Mouse (Mus musculus) CH12F3 (cell line): ENCODE data around the gene Arhgap31.

Source experiments
- in situ Hi-C: fragments of 300-500 bp; cut with MboI; formaldehyde crosslinking; loops from 2 replicates; pipeline ENCODE4 v1.14.3; 2020; ENCODE audit warnings: low sequenced_read_pairs

The Arhgap31 gene

DNA sequence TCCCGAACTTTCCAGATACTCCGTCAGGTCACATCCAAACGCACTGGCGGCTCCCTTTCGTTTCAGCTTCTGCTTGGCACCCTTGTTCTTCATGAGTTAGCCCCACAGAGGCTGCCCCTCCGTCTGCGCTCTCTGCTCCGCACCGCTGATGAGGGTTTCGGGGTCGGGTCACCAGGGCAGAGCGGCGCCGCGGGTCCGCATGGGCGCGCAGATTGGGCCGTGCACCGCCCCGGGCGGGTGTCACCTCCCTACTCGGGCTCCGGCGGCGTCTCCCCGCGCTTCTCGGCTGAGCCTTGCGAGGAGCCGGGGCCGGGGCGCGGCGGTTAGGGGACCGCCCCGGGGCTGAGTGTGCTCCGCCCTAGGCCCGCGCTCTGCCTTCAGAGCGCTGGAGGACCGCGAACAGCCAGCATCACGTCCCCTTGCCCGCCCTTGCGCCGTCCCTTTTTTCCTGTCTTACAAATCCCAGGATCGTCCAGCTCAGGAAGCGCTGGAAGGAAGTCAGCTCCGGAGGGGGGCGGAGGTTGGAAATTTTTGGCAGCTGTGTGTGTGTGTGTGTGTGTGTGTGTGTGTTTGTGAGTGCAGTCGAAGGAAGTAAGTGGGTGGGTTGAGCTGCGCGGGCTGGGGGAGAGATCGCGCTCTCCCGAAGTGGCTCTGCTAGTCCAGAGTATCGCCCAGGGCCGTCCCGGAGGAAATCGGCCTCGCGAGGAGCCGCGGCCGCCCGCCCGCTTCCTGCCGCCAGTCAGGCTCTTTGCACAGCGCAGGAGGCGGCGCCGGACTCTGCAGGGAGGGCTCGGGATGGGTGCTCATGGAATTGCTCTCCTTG is at the start of gene Arhgap31:
Arhgap31 (minus strand) TSS at position 694 of the 823 bp plus-strand sequence.
- in situ Hi-C loops: no loop called here

DNA sequence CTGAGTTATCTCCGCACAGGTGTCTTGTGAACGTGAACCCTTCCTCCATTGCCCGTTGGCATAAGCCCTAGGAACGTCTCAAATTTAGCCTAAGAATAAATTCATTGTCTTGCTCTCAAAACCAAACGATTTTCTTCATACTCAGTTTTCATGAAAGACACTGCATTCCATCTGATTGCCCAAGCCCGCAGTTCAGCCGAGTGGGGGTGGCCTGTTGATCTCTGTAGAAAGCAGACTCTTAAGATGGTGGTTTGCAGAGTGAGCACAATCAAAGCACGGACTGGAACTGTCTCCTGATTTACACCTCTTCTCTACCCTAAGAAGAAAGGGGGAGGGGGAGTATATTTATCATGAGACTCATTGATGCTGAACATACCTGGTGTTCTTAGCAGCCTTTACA is 49.3 kb upstream of the Arhgap31 start:
- in situ Hi-C loops: no loop called here

DNA sequence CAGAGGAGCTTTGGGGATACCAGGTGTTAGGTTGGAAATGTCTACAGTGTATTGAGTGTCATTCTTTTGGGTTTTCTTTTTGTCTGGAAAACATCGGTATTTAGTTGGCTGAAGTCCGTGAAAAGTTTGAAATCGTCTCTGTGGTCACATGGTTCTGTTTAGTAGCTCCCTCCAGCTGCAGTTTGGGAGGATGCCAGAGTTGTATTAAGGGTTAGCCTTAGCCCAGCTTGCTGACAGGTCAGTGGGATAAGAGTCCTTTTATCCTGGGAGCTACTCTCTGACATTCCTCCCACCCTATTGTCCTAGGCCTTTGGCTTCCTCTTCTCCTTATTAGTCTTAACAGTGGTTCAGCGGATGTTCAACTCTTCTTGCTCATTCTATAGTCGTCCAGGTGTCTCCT is 48.9 kb upstream of the Arhgap31 start:
- in situ Hi-C loops: no loop called here

DNA sequence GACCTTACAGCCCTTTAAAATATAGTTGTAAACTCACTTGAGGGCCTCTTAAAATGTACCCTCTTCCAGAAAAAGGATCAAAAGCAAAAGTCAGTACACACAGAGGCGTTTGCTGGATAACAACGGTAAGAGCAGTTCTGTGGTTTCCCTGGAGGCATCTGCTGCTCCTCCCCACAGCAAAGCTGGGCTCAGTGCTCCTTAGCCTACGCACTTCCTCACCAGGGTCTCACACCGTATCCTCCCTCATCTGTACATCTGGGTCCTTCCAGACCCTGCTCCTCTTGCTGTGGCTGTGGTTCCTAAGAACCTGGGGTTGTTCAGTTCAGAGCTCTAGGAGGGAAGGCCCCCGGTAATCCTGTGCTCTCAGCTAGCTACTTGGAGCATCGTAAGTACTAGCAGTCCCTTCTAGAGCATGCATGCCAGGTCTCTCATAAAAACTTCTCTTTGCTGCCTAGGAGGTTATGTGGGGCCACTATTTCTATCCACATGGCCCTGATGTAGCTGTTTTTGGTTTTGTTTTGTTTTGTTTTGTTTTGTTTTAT is 47.8 kb upstream of the Arhgap31 start:
- in situ Hi-C loops: no loop called here

DNA sequence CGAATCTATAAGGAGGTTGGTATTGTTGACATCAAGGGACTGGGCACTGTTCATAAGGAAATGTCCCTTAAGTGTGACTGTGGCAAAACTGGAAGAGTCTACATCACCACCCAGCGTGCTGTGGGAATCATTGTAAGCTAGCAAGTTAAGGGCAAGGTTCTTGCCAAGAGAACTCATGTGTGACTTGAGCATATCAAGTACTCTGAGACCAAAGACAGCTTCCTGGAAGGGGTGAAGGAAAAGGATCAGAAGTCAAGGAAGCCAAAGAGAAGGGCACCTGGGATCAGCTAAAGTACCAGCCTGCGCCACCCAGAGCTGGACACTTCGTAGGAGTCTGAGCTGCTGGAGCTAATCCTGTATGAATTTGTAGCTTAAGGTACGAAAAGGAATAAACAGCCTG is 47.2 kb upstream of the Arhgap31 start:
- in situ Hi-C loops: no loop called here

DNA sequence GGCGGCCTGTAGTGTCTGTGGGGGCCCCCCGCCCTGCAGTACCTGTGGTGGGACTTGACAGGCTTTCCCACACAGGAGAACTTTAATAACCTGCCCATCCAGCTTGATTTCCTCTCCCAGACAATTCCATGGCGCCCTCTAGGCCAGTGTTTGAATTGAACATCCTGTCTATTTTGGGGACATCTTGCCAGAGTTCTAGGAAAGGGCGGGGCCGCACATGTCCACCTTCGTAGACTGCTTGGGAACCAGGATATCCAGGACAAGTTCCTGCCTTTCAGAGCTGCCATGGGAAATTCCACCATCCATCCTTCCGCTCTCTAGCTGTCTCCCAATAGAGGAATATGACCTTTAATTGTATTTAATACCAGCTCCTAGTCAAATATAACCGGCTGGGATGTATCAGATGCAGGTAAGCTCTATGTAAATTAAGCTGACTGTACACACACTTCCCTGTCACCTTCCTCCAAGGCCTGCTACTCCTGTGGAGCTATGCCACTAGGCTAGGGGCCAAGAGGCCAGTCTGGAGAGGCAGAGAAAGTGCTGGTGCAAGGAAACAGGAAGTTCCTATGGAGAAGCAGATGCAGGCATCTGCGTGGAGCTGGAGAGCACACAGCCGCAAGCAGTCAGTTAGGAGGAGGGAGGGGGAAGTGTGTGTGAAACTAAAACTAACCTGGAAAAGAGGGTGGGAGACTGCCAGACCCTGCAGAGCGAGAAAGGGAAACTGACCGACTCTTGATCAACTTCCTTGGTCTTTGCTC is 45.2 kb upstream of the Arhgap31 start:
- in situ Hi-C loops: no loop called here

DNA sequence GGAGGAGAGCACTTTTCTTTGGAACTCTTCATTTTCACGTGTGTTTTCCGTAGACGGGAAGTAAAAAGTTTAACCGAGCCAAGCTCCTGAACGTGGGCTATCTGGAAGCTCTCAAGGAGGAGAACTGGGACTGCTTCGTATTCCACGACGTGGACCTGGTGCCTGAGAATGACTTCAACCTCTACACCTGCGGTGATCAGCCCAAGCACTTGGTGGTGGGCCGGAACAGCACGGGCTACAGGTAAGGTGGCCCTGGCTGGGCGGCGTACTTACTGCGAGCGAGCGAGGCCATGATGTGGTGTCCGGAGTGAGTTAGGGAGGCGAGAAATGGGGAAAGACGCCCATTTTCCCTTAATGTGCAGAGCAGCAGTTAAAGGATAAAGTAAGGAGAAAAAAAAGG is 44.6 kb upstream of the Arhgap31 start:
- in situ Hi-C loops: no loop called here

DNA sequence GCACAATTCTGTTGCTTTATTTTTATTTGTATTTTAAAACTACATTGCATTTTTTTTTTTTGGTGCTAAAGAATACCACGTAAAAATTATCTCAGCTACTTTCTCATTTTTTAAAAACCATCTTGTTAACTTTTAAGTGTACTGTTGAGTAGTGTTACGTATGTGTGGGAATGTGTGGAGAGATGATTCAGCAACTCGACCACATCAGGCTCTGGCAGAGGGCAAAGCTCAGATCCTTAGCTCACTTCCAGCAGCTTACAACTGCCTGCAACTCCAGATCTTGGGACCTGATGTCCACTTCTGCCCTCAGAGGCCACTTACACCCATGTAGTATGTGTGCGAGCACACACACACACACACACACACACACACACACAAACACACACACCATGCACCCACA is 43.5 kb upstream of the Arhgap31 start:
- in situ Hi-C loops: no loop called here

DNA sequence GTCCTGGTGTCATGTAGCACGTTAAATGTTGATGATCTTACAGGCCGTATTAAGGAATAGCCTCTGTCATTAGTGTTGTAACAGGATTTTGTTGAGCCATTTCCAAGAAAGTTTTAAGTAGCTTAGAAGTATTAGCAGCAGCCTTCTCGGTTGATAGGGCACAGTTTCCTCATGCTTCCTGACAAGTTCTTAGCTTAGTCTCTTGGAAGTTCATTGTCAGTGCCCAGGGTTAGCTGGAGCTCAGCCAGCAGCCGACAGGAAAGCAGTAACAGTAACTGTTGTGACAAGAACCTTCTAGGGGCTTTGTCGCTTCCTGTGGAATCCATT is 43.1 kb upstream of the Arhgap31 start:
- in situ Hi-C loops: no loop called here

DNA sequence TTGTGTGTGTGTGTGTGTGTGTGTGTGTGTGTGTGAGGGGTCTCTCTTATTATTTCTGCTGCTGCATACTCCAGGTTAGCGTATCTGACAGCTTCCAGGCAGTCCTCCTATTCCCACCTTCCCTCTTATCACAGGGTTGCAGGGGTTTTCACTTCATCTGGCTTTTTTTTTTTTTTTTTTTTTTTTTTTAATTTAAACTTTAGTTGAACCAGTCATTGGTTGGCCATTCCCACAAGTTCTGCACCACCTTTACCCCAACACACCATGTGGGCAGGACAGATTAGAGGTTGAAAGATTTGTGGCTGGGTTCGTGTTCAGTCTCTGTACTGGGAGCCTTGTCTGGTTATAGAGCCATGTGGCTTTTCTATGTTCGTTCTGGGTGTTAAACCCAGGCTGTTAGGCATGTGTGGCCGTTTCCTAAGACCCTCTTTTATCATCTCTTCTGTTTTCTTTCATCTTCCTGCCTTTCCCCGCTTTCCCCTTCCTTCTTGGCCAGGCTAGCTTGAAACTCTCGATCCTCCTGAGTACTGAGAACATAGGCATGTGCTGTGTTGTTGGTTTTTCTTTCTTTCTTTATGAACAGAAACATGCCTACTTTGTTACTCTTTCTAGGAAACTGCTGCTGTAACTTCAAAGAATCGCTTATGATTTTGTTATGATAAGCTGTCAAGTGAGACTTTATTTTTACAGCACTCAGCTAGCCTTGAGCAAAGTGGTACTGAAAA is 42.5 kb upstream of the Arhgap31 start:
- in situ Hi-C loops: no loop called here

DNA sequence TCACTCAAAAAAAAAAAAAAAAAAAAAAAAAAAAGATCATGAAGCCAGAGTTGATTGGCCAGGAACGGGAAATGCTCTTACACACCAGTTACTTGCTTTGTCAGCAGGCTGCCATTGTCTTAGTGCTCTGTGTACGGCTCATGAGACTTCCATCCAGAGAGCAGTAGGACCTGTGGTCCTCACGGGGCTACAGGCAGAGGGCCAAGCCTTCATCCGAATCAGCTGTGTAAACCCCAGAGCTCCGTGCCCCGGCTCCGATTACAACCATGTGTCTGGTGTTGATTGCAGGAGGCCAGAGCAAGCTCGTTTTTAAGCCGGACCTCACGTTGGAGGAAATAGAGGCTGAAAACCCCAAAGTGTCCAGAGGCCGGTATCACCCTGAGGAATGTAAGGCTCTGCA is 40.6 kb upstream of the Arhgap31 start:
- in situ Hi-C loops: no loop called here

DNA sequence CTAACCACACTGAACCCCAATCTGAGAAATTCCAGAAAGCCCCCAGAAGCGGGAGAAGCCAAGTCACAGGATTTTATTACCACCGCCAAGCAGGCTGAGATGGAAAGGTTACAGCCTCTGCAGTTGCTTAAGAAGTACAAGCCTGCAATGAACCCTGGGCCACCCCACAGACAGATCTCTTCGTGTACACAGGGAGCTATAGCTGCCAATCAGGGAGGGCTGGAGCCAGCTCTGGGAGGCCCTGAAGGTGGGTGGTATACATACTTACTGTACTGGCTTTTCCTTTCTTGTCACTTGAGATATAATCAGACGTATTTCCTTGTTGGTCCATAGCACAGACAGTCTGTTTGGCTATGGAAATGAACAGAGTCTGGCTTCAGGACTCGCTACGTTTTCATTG is 37.7 kb upstream of the Arhgap31 start:
- in situ Hi-C loops: no loop called here

DNA sequence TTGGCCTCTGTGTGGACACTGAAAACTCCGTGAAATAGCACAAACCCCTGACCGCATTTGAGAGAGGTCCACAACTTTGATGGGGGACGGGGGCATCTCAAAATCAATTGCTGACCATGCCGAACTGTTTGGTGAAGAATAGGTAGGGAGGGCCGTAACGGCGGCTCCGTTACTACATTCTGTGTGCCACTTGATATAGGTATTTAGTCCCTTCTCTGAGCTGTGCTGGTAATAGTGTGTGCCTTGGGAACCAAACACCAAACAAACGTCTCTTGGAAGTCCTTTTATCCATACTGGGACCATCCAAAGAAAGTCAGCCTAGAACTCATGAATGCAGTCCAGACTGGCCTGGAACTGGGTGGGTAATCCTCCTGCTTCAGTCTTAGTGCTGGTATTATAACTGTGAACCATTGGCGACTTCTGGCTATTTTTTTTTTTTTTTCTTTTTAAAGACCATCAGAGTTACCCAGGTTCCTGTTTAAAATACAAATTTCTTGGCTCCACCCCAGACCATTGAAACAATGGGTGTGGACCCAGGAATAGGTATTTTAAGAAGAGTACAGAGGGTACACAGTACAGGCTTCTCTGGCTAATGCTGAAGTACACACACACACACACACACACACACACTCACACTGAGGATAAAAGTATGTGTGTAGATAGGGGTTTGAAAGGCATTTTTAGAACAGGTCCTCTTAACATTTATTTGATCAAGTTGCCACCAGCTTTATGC is 31.0 kb upstream of the Arhgap31 start:
- in situ Hi-C loops: loop anchor here (25.0 kb wide), 1 partner anchor 407 kb away; the partner anchor contains the start of genes Cox17, Gm21987 and Maats1

DNA sequence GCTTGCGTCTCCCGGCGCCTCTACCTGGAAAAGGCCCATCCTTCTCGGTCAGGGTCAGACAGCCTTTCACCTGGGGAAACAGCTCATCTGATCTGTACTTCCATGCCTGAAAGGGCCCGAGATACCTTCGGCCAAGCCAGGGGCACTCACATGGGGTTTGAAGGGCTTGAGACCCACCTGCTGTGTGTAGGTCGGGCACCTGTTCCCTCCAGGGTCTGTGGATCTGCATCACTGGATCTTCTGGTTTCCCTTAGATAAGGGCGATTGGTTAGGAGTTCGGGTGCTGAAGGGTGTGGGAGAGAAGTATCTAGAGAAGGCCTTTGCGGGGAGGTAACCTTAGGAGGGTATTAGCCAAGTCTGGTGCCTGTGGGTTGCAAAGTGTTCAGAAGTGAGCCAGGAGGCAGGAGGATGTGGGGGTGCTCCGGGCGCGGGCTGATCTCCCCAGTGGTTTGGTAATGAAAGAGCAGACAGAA is 29.6 kb upstream of the Arhgap31 start:
- in situ Hi-C loops: loop anchor here (25.0 kb wide), 1 partner anchor 405 kb away; the partner anchor contains the start of genes Cox17, Gm21987 and Maats1

DNA sequence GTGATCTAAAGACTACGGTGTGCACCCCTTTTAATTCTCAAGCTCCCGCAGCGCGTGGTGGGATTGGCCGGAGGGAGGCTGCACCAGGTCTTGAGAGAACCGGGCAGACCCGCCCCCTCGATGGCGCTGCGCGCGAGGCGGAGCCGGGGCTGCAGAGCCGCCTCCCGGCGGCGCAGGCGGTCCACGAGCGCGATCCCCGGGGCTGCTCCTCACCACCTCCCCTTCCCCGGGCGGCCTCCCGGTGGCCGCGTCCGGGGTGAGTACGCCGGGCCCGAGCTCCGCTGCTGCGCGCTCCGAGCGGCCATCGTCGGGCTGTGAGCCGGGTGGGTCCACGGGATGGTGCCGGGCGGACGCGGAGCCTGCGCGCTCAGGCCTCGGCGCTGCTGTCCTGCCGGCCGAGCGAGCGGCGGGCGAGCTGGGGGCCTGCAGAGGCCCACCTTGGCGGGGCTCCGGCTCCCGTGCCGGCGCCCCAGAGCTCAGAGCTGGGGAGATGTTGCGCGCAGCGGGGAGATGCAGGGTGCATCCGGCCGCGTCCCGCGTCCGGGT is 29.1 kb upstream of the Arhgap31 start, which contains the start of gene B4galt4:
B4galt4 (plus strand) TSS at position 152 of the 546 bp plus-strand sequence.
- in situ Hi-C loops: loop anchor here (25.0 kb wide), 1 partner anchor 405 kb away; the partner anchor contains the start of genes Cox17, Gm21987 and Maats1

DNA sequence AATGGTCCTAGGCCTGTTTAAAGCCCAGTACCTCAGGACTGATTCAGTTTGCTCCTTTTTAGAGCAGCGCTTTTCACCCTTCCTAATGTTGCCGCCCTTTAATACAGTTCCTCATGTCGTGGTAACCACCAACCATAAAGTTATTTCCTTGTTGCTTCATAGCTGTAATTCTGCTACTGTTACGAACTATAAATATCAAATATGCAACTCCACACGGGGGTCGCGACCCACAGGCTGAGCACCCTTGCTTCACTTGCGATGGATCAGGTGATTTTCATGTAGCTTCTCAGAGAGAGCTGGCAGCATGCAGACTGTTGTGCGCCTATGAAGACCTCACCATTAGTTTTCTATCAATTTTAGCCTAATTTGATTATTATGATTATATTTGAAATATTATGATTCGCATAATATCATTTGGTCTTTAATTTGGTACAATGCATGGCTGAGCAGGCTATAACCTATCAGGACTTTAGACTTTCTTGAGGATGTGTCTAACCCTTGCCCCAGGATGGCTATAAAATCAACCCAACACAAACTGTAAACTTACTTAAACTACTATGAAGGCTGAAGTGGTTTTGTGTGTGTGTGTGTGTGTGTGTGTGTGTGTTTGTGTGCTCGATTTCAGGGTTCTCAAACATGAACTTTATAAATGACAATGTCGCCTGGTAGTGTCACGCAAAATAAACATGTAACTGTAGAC is 28.3 kb upstream of the Arhgap31 start:
- in situ Hi-C loops: loop anchor here (25.0 kb wide), 1 partner anchor 404 kb away; the partner anchor contains the start of genes Cox17, Gm21987 and Maats1

DNA sequence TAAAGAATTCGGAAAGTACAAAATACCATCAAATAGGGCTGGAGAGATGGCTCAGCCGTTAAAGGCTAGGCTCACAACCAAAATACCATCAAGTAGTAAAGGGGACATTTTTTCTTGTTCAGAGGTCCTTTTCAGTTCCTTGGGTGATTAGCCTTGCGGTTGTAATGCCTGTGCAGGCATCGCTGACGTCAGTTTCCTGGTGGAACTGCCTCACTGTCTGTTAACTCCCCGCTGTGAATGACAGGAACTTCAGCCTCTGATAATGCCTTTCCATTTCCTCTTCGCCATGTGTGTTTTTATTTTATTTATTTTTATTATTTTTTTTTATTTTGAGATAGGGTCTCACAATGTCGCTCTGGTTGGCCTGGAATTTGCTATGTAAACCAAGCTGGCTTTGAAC is 17.8 kb upstream of the Arhgap31 start:
- in situ Hi-C loops: loop anchor here (25.0 kb wide), 1 partner anchor 394 kb away; the partner anchor contains the start of genes Cox17, Gm21987 and Maats1

DNA sequence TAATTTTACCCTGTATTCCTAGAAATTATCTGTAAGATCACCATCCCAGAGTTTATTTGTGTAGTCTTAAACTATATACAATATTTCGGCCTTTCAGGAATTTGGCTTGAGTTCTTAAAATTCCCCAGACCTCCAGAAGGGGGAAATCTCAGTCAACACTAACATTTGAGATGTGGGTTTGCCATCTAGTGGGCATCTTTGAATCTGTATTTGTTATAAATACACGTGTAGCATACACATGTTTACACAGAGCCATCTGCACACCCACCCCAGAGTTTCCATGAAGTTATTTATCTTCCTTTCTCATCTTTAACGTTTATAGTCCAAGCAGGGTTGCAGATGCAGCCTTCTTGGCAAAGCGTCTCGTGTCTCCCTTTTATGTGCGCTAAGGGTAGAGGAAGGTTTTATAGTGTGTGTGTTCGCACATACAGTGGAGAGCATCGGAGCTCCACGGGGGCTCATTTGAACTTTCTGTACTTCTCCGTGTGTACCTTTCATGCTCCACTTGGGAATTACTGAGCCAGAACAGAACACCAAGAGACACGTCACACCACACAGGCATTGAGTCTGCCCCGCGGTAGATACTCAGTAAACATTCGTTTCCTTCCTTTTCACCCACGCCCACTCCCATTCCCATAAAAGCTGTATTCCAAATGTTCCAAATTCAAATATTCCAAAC is 16.7 kb upstream of the Arhgap31 start:
- in situ Hi-C loops: loop anchor here (25.0 kb wide), 1 partner anchor 392 kb away; the partner anchor contains the start of genes Cox17, Gm21987 and Maats1
